Mouse (Mus musculus) heart, postnatal 14 days (tissue): ENCODE data around the gene Ncor1. TPM values are rescaled to one million over a fixed set of nuclear protein-coding genes. Genes with fewer than 3 reads are reported as not detected.
A peak's percentile ranks its signal among the peaks of the same experiment; 100 is the strongest.

ENCODE experiments used
- DNase-seq, 2 experiments: peaks; one replicate each; pipeline ENCODE4 v3.0.0; 2021 to 2022
- intact Hi-C: fragments of 180-260 bp; cut with DNase I; formaldehyde crosslinking; loops from one replicate; pipeline ENCODE4 v1.15.1; 2025
- total RNA-seq, 2 experiments: library from RNA; stranded (reverse); gene quantifications; 2 replicates each; pipeline ENCODE4 v1.2.3; 2021

The Ncor1 gene
- total RNA-seq, 2 experiments from 2014 or later = 132 to 136 TPM

DNA sequence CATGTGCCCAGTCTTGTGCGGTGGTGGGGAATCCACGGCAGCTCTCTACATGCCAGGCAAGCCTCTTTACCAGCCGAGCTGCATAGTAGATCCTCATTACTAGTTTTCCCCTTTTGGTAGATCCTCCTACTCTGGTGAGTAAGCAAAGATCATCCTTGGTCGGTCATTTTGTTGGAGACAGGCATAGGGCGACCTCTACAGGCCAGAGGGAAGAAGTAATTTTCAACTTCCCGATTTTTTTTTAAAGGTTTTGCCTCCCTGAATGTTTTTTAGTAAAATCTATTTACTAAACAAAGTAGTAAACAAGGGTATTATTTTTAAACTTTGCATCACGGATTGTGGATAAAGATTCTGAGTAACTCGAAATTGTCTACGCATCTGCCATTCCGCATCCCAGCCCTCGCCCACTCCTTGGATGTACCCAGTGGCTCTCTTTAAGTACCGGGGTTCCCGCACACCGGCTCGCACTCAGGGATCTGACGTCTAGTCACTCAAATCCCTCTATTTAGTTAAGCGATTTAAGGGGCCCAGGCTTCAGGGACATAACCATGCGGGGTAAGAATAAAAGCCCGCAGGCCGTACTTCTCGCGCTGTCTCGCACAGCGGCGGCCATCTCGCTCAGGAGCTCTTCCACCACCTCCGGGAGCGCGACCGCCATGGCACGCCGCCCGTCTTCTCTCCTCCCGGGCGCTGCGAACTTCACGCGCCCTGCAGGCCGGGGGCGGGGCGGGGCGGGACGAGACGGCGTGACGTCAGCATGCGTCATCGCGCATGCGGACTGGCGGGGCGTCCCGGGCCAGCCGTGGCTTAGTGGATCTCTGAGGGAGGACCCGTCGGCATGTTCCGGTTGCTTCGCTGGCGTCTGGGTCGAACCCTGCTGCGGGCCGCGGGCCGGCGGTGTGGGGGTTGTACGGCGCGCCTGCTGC, 177.4 kb downstream of the Ncor1 start, which contains the start of the genes Zswim7 and Ttc19:
Gene Zswim7, minus strand, starts transcription at position 701 of the 926 bp plus-strand sequence.
Gene Ttc19, plus strand, starts transcription at position 799 of the 926 bp plus-strand sequence.
- DNase-seq = peak; percentile 96
- intact Hi-C loops = loop anchor here (1.0 to 5.0 kb wide), 3 partner anchors 154 to 354 kb away; no protein-coding TSS in a partner anchor

DNA sequence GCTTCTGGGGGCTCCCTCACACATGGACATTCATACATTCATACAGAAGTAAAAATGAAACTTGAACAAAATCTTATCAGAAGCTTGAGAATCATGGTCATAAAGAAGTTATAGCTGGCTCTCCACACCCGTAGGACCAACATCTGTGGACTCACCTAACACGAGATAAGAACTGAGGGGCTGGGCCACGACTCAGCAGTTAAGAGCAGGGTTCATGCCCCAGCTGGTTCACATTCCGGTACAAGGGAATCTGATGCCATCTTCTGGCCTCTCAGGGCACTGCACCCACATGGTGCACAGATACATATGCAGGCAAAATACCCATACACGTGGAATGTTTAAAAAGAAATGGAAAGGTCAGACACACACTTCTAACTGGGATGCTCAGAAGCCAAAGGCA, 180.3 kb downstream of the Ncor1 start:
- intact Hi-C loops = loop anchor here (2.0 kb wide), 1 partner anchor 327 kb away; no protein-coding TSS in a partner anchor
- peak; percentile 64 to 78 for DNase-seq

DNA sequence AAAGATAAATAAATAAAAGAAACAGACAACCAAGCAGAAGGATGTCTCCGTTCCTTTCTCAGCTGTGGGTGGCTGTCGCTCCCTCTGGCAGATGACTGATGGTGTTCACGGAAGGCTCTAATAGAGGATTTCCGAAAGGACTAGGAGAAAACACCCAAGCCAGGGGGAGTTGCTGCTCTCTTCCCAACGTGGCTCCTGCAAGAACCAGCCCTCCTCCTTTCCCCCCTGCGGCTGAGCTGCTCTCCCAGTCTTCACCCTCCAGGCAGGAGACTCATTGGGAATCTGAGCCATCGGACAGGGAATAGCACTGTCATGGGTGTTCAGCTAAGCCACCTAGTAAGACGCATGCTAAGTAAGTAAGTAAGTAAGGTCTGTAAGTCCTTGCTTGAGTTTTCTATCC, 181.3 kb downstream of the Ncor1 start:
- DNase-seq = no peak
- intact Hi-C loops = no loop called here

DNA sequence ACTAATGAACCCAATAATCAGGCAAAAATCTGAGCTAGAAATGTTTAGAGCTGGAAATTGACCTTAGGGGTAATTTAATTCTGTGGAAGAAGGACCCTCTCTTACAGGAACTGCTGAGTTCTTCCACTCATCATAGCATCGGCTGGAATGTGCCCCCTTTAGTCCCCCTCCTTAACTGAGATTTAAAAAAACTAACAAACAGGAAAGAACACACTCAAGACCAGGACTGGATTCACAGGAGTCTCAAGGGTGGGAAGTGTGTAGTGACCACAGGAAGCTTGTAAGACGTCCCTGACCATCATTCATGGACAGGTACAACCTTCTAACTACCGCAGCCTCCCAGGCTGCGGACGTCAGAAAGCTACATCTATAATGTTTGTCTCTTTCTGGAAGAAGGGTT, 187.5 kb downstream of the Ncor1 start:
- DNase-seq = no peak
- intact Hi-C loops = no loop called here

DNA sequence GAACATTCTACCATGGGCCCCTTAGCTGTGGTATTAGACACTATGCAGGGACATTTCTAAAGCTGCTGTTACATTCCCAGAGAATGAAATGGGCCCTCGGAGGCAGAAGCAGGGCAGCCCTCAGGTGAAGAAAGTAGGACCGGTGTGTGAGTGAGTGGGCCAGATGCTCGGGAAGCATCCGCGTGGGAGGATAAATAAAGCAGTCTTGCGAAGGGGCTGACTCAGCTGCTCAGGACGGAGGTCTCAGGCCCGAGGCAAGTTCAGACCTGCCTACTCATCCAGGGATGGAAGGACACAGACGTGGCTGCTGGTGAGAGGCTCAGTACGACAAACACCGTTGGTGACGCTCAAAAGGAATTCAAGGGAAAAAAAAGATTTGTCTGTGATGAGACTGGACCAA, 189.2 kb downstream of the Ncor1 start:
- intact Hi-C loops = no loop called here
- DNase-seq = no peak

DNA sequence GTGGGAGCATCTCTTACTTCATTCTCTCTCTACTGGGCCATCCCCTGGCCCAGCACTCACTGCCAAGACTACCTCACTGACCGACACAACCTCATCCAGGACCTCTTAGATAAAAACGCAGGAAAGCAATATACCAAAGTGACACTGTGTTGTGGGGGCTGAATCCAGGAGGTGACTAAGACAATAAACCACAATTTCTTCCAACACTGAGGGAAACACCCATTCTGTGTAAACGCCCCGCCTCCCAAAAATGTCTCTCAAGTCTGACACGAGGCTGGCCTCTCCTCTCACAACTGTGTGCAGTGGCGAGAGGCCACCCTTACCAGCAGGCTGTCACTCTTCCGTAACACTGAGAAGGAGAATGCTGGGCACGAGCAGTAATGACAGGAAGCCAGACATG, 190.0 kb downstream of the Ncor1 start:
- intact Hi-C loops = no loop called here
- no peak for DNase-seq

DNA sequence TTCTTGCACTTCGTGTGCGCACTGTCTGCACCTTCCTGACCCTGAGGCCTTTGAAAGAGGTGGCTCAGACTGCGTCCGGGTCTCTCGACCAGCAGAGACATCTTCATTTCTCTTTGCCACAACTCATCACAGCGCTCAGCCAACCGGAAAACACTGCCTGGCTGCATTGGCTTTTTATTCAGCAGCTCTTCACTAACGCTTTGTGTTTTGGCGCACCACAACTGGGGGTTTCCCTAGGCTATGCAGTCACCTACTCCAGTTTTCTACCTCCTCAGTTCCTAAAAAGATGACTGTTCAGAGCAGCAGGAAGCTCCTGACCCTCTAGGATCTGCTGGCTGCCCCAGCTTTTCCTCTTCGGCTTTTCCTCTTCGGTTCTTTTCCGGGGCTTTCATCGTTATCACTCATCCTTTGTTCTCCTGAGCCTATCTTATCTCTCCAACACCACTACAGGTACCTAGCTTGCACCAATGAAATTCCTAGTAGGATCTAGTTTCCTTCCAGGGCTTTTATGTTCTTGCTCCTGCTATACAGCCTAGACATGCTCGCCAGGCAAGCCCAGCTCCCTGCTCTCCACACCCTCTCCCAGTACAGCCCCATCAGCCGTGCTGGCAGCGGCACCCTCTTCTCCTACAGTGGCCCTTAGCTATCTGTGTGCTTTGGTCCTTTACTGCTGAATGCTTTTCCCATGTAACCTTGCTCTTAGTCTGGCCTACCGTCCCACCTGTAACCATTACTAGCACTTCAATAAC, 191.7 kb downstream of the Ncor1 start:
- DNase-seq = no peak
- intact Hi-C loops = no loop called here

Other genes with a start within 250 kb of the Ncor1 start
- gene Adora2b, start 209.6 kb downstream of the Ncor1 start, total RNA-seq = 1 to 10 TPM; 2.6 to 2.7 TPM
- gene Zswim7, start 177.2 kb downstream of the Ncor1 start, total RNA-seq = 10 to 100 TPM; 12.6 to 13.2 TPM
- gene Ttc19, start 177.1 kb downstream of the Ncor1 start, total RNA-seq = 10 to 100 TPM; 36.5 to 38.2 TPM
- gene Pigl, start 81 bp downstream of the Ncor1 start, total RNA-seq = 1 to 10 TPM; 3.8 to 4.3 TPM
- gene Cenpv, start 80.7 kb upstream of the Ncor1 start, total RNA-seq = 10 to 100 TPM; 16.8 to 20.0 TPM
- 100 to 1,000 TPM; 658 to 665 TPM for gene Ubb, start 92.6 kb upstream of the Ncor1 start, total RNA-seq
- 1 to 10 TPM; 3.4 to 4.5 TPM for gene Trpv2, start 115.9 kb upstream of the Ncor1 start, total RNA-seq
- 1 to 10 TPM; 6.3 to 7.9 TPM for gene Lrrc75a, start 190.0 kb upstream of the Ncor1 start, total RNA-seq
- gene Mmgt2, start 190.1 kb upstream of the Ncor1 start, total RNA-seq = 10 to 100 TPM in 1 of 2 experiments, 1 to 10 TPM in 1; 10.0 to 10.3 TPM